Mouse (Mus musculus): Measurements from ENCODE around the gene Cbx3.
A peak's percentile ranks its signal among the peaks of the same experiment; 100 is the strongest.
"Not testable (repeated sequence)": the region's sequence is repeated elsewhere in the genome, so short reads cannot be mapped to it uniquely, and the experiment has no call there.

Cbx3 gene

GRCm38 (mm10) chr6:51471179-51471505, 982 bp downstream of the Cbx3 start:
- no peak for DNase-seq (ENCODE audit: low spot score)

- DNase-seq (ENCODE audit: low spot score), result no peak
Measured at GRCm38 (mm10) chr6:51471782-51472181, 1.6 kb downstream of the Cbx3 start.

- DNase-seq (ENCODE audit: low spot score), result no peak
Measured at GRCm38 (mm10) chr6:51472213-51472612, 2.1 kb downstream of the Cbx3 start.

DNA sequence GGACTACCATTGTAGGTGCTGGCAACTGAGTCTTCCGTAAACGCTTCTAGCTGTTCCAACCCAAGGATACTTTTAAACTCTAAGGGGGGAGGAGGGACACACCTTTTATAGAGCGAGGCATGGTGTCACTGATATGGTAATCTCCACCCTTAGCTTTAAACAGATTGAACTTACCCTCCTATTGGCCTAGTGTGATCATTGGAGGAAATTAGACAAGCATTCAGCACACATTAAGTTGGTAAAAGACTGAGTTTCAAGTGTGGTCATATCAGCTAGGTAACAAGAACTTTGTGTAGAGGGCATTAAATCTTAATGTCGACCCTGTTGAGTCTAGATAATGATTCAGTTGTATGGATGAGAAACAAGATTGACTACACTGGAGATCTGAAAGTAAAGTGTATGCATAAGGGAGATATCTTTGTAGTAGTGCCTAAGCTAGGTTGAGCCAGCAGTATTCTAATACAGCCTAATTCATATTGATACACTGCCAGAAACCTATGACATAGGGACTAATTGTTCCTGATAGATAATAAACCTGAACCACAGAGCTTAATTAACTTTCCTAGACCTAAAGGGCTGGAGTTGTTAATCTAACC, 9.1 kb downstream of the Cbx3 start:
- no peak for DNase-seq (ENCODE audit: low spot score)

DNA sequence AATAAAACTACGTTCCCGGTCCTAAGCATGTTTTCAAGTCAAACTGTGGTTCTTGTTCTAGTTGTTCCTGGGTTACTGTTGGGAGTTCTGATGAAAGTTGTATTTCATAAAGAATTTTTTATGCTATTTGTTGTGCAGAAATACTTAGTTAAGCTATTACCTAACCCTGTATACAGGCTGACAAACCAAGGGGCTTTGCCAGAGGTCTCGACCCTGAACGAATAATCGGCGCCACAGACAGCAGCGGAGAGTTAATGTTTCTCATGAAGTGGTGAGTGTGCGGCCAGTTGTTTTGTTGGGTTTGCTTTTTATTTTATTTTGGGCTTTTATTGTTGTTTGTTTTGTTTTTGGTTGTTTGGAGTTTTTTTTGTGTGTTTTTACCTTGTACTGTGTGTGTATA, 11.4 kb downstream of the Cbx3 start:
- DNase-seq (ENCODE audit: low spot score), result no peak

DNA sequence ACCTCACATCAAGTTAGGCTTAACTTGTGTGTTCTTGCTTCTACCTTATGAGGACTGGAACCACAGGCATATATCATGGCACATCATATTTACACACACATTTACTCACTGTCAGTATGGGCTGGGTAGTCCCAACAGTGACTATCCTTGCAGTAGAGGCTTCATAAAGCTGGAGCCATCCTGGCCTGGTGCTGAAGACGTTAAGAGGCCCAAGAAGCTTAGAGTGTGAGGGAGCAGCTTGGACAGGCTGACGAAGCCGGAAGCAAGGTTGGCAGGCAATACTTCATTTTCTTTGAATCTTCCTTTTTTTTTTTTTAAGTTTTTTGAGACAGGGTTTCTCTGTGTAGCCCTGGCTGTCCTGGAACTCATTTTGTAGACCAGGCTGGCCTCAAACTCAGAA, 13.7 kb downstream of the Cbx3 start:
- DNase-seq (ENCODE audit: low spot score), result no peak

DNA sequence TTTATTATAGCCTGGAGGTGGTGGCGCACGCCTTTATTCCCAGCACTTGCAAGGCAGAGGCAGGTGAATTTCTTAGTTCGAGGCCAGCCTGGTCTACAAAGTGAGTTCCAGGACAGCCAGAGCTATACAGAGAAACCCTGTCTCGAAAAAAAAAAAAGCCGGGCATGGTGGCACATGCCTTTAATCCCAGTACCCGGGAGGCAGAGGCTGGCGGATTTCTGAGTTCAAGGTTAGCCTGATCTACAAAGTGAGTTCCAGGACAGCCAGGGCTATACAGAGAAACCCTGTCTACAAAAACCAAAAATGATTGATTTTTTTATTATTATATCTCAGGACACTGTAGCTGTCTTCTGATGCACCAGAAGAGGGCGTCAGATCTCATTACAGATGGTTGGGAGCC, 14.4 kb downstream of the Cbx3 start:
- not testable (repeated sequence) for DNase-seq (ENCODE audit: low spot score)

DNA sequence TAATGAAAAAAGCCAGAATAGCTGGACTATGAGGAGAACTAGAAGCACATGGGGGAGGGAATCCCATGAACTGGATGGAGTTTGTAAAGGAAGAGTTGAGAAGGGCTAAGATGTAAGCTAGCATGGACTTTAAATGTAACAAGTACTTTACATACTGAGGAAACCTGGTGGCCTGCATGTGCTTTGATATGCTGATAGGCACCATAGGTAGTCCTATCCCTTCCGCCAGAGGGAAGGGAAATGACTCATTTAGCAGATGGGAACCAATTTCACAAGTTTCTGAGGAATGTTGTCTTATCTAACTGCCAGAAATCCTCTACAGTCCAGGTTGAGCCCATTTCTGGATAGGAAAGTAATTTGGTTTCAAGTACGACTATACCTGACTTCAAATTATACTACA, 15.5 kb downstream of the Cbx3 start:
- DNase-seq (ENCODE audit: low spot score), result no peak

DNA sequence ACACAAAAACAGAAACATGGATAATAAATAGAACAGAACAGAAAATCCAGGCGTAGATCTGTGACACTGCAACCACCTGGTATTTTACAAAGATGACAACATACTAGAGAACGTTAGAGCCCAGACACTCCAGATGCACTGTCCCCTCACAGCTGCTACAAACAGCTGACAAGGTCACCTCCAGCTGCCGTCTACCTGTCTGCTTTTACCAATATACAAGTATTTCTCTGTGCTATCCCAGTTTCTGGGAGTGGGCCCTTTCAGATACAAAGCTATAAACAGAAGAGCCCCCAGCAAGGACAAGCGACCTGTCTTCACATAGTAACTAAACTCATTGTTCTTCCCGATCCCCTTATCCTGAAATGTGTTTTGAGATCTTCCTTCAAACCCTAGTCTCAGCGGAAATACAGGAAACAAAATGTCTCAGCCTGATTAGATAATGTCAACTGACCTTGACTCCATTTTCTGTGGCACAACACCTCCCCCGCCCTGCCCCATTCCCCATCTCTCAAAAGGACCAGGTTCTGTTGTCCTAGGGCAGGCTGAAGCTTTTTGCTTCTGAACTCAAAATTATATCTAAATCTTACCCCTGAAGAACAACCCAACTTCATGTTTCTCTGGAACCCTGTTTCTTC, 16.0 kb downstream of the Cbx3 start:
- no peak for DNase-seq (ENCODE audit: low spot score)

DNA sequence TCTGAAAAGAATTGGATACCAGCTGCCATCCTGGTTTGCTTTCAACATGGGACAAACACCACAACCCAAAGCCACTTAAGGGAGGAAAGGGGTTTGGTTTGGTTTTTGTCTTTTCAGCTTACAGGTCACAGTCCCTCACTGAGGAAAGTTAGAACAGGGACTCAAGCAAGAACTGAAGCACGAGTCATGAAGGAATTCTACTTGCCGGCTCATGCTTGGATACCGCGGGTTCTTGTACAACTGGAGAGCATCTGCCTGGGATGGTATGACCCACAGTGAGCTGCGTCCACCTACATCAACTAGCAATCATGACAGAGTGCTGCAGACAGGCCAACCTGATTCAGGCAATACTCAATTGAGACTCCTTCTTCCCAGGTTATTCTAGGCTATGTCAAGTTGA, 16.6 kb downstream of the Cbx3 start:
- no peak for DNase-seq (ENCODE audit: low spot score)

- DNase-seq (ENCODE audit: low spot score), result peak; percentile 2
Measured at GRCm38 (mm10) chr6:51489787-51490186, 19.6 kb downstream of the Cbx3 start.

DNA sequence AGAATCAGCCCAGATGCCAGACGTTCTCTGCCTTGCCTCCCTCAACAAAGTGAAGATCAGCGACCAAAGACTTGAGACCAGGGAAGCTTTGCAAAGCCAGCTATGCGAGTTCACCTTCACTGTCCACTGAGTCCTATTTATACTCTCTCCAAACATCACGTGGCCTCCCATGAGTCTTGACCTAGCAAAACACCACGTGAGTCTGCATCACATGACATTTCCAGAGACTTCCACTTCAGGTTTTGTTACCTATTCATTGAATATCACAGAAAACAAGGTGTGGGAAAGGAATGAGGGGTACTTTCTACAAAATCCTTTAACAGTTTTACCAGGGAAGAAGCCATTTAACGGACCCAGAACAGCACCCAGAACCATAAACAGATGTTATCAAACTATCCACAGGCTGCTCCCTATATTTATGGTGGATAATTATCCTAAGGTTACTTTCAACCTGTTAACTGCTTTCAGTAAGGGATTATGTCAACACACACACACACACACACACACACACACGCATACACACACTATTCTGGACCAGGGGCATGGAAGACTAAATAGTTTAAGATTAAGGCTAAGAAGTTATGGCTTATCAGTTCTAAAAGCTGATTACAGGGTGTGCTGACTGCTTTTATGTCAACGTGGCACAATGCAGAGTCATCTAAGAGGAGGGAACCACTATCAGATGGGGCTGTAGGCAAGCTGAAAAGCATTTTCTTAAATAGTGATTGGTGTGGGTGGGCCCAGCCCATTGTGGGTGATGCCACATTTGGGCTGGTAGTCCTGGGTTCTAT, 27.4 kb downstream of the Cbx3 start:
- DNase-seq (ENCODE audit: low spot score), result no peak

GRCm38 (mm10) chr6:51505671-51506070, 35.5 kb downstream of the Cbx3 start:
- DNase-seq (ENCODE audit: low spot score), result no peak

- DNase-seq (ENCODE audit: low spot score), result no peak
Measured at GRCm38 (mm10) chr6:51507556-51507955, 37.4 kb downstream of the Cbx3 start.

GRCm38 (mm10) chr6:51508750-51509648, 38.8 kb downstream of the Cbx3 start:
- peak; percentile 17 for DNase-seq (ENCODE audit: low spot score)

GRCm38 (mm10) chr6:51510094-51510493, 39.9 kb downstream of the Cbx3 start:
- DNase-seq (ENCODE audit: low spot score), result no peak

GRCm38 (mm10) chr6:51510946-51511345, 40.8 kb downstream of the Cbx3 start:
- DNase-seq (ENCODE audit: low spot score), result no peak

GRCm38 (mm10) chr6:51513745-51514144, 43.6 kb downstream of the Cbx3 start:
- DNase-seq (ENCODE audit: low spot score), result no peak

DNA sequence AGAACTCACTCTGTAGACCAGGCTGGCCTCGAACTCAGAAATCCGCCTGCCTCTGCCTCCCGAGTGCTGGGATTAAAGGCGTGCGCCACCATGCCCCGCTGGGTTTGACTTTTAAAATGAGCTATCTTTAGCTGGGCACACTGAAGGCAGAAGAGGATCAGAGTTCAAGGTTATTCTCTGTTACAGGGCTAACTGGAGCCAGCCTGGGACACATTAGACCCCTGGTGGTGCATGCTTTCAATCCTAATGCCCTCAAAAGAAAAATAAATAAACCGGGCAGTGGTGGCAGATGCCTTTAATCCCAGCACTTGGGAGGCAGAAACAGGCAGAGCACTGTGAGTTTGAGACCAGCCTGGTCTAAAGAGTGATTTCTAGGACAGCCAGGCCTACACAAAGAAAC, 44.7 kb downstream of the Cbx3 start:
- no peak for DNase-seq (ENCODE audit: low spot score)

- no peak for DNase-seq (ENCODE audit: low spot score)
Measured at GRCm38 (mm10) chr6:51523310-51523709, 53.1 kb downstream of the Cbx3 start.

- peak; percentile 14 for DNase-seq (ENCODE audit: low spot score)
Measured at GRCm38 (mm10) chr6:51523807-51524320, 53.7 kb downstream of the Cbx3 start, which contains the start of gene Snx10. TSS of gene Snx10 (plus strand) at chr6:51523901.

DNA sequence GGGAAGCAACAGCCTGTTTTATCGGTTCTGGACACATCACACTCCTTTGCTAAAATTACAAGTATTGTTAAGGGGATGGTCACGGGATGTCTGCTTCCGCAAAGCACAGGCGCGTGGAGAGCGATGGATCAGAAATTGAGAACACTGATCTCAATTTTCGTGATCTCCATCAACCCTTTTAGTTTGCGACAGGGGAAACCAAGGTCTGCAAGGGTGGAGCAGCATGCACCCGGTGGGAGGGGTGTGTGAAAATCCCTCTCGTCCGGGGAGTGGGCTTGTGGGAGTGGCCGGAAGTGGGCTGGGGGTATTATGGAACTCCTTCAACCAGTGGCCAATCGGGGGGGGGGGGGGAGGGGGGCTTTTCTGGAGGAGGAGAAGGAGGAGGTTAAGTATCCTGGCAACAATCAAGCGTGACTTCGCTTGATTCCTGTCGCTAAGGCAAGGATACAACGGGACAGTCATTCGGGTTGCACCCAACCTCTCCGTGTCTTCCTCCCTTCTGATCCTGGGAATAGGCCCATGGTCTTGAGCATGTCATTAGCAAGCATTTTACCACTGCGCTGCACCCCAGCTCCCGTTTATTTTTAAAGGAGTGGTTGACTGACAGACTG, 54.3 kb downstream of the Cbx3 start:
- DNase-seq (ENCODE audit: low spot score), result no peak
